Mouse (Mus musculus): ENCODE measurements around the gene Krtap5-5. TPM values are rescaled to one million over a fixed set of nuclear protein-coding genes. Genes with fewer than 3 reads are reported as not detected.
"Not testable (repeated sequence)": the region's sequence is repeated elsewhere in the genome, so short reads cannot be mapped to it uniquely, and the experiment has no call there.

The Krtap5-5 gene
- polyA plus RNA-seq (2015; fragmentation: Nextera tagmentation; extraction: Ambion mirVana), result not detected in 2 replicates

DNA sequence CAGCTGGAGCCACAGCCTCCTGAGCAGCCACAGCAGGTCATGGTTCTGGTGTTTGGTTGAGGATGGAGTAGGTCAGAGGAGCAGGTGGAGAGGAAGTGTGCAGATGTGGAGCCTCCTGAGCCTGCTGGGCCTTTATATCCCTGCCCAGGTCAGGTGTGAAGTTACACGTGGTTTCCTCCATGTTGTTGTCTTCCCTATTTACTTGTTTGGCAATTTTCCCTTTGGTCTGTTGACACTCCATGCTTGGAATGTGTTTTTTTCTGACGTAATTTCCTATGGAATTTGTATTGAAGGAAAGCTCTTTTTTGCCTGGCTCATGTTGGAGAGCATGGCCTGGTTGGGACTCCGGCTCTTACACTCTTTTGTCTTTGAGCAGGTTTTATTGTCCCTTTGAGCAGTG is at the start of gene Krtap5-5:
Gene Krtap5-5, minus strand, starts transcription at position 101 of the 400 bp plus-strand sequence.
- not testable (repeated sequence) for H3K4me3 ChIP-seq (replicated peaks); H3K27me3 ChIP-seq; H3K9me3 ChIP-seq (replicated peaks); H3K27ac ChIP-seq (replicated peaks); H3K36me3 ChIP-seq (replicated peaks); H3K4me2 ChIP-seq; H3K4me1 ChIP-seq (replicated peaks); ATAC-seq (ENCODE audit: insufficient read depth); H3K9ac ChIP-seq
- 39% methylated on average over 3 of the region's 3 CpGs for WGBS (ENCODE audit: insufficient replicate concordance)

DNA sequence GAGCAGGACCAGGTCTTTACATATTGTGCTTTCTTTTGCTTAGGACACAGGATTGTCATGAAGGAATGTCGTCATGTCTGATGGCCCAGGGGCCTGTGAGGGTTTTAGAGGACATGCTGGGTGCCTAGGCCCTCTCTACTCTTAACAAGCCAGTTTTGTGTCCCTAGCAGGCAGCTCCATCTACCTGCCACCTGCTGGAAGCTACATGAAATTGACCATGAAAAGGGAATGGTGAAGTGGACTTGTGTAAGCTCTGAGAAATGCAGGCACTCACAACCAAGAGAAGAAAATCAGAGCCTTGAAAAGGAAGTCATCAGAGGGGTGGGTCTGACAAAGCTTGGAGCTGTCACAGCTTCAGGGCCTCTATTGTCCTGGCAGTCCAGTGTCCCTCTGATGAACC is 49.5 kb upstream of the Krtap5-5 start:
- H3K36me3 ChIP-seq (replicated peaks); H3K9me3 ChIP-seq (replicated peaks); H3K4me1 ChIP-seq (replicated peaks); H3K4me3 ChIP-seq (replicated peaks); H3K9ac ChIP-seq; ATAC-seq (ENCODE audit: insufficient read depth); H3K27ac ChIP-seq (replicated peaks); H3K4me2 ChIP-seq: not testable (repeated sequence)
- 59% methylated on average over 1 of the region's 1 CpGs for WGBS (ENCODE audit: insufficient replicate concordance)
- peaks cover 36% of the 10 kb centered on the region for H3K27me3 ChIP-seq

DNA sequence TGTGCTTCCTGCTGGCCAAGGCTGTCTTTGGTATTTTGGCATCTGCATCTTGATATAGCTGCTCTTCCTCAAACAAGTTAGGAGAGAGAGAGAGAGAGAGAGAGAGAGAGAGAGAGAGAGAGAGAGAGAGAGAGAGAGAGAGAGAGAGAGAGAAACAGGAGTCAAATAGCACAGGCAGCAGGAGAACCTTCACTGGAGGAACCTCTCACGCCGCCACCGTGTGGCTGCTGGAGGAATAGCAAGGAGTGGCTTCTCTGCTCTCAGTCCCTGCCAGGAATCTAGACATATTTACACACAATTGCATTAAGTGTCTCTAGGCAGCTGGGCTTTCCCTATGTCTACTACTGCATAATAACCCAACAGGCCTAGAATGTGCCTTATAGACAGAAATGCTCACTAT is 48.4 kb upstream of the Krtap5-5 start:
- peaks cover 25% of the 10 kb centered on the region for H3K27me3 ChIP-seq
- H3K9ac ChIP-seq; H3K27ac ChIP-seq (replicated peaks); H3K4me1 ChIP-seq (replicated peaks); H3K36me3 ChIP-seq (replicated peaks); ATAC-seq (ENCODE audit: insufficient read depth); H3K9me3 ChIP-seq (replicated peaks); H3K4me2 ChIP-seq; H3K4me3 ChIP-seq (replicated peaks): not testable (repeated sequence)
- 0% methylated on average over 3 of the region's 3 CpGs for WGBS (ENCODE audit: insufficient replicate concordance)

DNA sequence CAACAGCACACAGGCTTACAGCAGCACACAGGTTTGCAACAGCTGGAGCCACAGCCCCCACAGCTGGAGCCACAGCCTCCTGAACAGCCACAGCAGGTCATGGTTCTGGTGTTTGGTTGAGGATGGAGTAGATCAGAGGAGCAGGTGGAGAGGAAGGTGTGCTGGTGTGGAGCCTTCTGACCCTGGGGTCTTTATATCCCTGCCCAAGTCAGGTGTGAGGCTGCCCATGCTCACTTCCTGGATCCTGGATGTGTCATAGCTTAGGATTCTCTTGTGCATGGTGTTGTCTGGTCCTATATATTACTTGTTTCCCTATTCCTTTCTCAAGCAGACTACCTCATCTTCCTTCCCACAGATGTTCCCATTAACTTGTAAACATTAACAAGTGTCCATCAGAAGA is 44.5 kb upstream of the Krtap5-5 start, which contains the start of gene Gm4559:
Gene Gm4559, minus strand, starts transcription at position 101 of the 400 bp plus-strand sequence.
- not testable (repeated sequence) for H3K36me3 ChIP-seq (replicated peaks); H3K4me1 ChIP-seq (replicated peaks); H3K4me3 ChIP-seq (replicated peaks); ATAC-seq (ENCODE audit: insufficient read depth); H3K4me2 ChIP-seq; H3K27me3 ChIP-seq; H3K9ac ChIP-seq; H3K9me3 ChIP-seq (replicated peaks); H3K27ac ChIP-seq (replicated peaks)

DNA sequence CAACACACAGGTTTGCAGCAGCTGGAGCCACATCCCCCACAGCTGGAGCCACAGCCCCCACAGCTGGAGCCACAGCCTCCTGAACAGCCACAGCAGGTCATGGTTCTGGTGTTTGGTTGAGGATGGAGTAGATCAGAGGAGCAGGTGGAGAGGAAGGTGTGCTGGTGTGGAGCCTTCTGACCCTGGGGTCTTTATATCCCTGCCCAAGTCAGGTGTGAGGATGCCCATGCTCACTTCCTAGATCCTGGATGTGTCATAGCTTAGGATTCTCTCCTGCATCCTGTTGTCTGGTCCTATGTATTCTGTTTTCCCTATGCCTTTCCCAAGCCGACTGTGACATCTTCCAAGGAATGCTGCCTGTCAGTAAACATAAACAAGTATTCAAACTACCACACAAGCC is 28.5 kb upstream of the Krtap5-5 start, which contains the start of gene Gm2431:
Gene Gm2431, minus strand, starts transcription at position 101 of the 400 bp plus-strand sequence.
- not testable (repeated sequence) for H3K9ac ChIP-seq; H3K27me3 ChIP-seq; H3K4me1 ChIP-seq (replicated peaks); H3K36me3 ChIP-seq (replicated peaks); H3K9me3 ChIP-seq (replicated peaks); H3K4me2 ChIP-seq; ATAC-seq (ENCODE audit: insufficient read depth); H3K27ac ChIP-seq (replicated peaks); H3K4me3 ChIP-seq (replicated peaks)
- 32% methylated on average over 1 of the region's 1 CpGs for WGBS (ENCODE audit: insufficient replicate concordance)

DNA sequence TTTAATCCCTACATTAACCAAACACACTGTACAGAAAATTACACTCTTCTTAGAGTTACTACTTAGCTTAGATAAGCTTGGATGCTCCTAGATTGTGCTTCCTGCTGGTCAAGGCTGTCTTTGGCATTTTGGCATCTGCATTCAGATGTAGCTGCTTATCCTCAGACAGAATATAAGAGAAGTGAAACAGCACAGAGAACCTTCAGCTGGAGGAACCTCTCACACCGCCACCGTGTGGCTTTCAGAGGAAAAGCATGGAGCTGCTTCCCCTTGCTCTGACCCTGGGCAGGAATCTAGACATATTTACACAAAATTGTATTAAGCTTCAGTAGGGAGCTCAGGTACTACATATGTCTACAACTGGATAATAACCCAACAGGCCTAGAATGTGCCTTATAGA is 25.7 kb upstream of the Krtap5-5 start:
- no peaks in the 10 kb centered on the region for H3K9me3 ChIP-seq (replicated peaks)
- H3K36me3 ChIP-seq (replicated peaks), result no peaks in the 10 kb centered on the region
- no peak overlapping the region for H3K4me3 ChIP-seq (replicated peaks)
- 2% methylated on average over 2 of the region's 2 CpGs for WGBS (ENCODE audit: insufficient replicate concordance)
- H3K9ac ChIP-seq, result no peak overlapping the region
- no peak overlapping the region for H3K27ac ChIP-seq (replicated peaks)
- no peaks in the 10 kb centered on the region for H3K4me1 ChIP-seq (replicated peaks)
- 0 out of 2 replicates have a peak, but pooled peaks cover 3% of the 10 kb centered on the region for H3K27me3 ChIP-seq
- H3K4me2 ChIP-seq, result no peak overlapping the region
- ATAC-seq (ENCODE audit: insufficient read depth), result no peak

DNA sequence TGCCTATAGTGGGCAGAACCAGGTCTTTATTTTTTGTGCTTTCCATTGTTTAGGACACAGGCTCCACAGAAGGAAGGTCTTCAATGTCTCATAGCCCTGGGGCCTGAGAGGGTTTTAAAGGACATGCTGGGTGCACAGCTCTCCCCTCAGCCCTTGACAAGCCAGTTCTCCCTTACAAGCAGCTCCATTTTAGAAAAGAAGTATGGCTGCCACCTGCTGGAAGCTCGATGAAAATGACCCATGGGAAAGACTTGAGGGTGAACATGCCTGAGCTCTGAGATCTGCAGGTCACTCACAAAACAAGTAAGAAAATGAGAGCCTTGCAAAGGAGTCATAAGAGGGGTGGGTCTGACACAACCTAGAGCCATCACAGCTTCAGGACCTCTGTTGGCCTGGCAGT is 20.1 kb upstream of the Krtap5-5 start:
- Histone ChIP-seq H3K4me2 (no peak overlapping the region), H3K4me3 (replicated peaks) (no peak overlapping the region), H3K27me3 (0 out of 2 replicates have a peak, but pooled peaks cover 3% of the 10 kb centered on the region), H3K9me3 (replicated peaks) (no peaks in the 10 kb centered on the region), H3K36me3 (replicated peaks) (no peaks in the 10 kb centered on the region), H3K9ac (no peak overlapping the region), H3K4me1 (replicated peaks) (no peaks in the 10 kb centered on the region), H3K27ac (replicated peaks) (no peak overlapping the region)
- ATAC-seq (ENCODE audit: insufficient read depth), result no peak
- WGBS (ENCODE audit: insufficient replicate concordance), result 0% methylated on average over 1 of the region's 1 CpGs

DNA sequence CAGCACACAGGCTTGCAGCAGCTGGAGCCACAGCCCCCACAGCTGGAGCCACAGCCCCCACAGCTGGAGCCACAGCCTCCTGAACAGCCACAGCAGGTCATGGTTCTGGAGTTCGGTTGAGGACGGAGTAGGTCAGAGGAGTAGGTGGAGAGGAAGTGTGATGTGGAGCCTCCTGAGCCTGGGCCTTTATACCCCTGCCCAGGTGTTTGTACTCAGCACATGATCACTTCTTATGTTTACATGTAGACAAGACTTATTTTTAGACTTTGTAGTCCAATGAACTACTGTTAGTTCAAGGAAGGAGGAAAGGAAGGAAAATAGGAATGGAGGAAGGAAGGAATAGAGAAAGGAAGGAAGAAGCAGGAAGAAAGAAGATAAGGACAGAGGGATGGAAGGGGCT is 11.2 kb upstream of the Krtap5-5 start, which contains the start of gene Gm40460:
Gene Gm40460, minus strand, starts transcription at position 101 of the 400 bp plus-strand sequence.
- no peak within 1 kb of the TSS for H3K4me2 ChIP-seq
- WGBS (ENCODE audit: insufficient replicate concordance), result 16% methylated on average over 2 of the region's 2 CpGs
- H3K9ac ChIP-seq, result no peak within 1 kb of the TSS
- H3K27me3 ChIP-seq, result no peaks in the 10 kb centered on the region
- H3K36me3 ChIP-seq (replicated peaks), result no peaks in the 10 kb centered on the region
- no peak within 1 kb of the TSS for H3K4me3 ChIP-seq (replicated peaks)
- H3K27ac ChIP-seq (replicated peaks), result no peak within 1 kb of the TSS
- H3K9me3 ChIP-seq (replicated peaks), result no peaks in the 10 kb centered on the region; the same call in 1 of the 2 replicates
- no peaks in the 10 kb centered on the region for H3K4me1 ChIP-seq (replicated peaks)
- no peak for ATAC-seq (ENCODE audit: insufficient read depth)

DNA sequence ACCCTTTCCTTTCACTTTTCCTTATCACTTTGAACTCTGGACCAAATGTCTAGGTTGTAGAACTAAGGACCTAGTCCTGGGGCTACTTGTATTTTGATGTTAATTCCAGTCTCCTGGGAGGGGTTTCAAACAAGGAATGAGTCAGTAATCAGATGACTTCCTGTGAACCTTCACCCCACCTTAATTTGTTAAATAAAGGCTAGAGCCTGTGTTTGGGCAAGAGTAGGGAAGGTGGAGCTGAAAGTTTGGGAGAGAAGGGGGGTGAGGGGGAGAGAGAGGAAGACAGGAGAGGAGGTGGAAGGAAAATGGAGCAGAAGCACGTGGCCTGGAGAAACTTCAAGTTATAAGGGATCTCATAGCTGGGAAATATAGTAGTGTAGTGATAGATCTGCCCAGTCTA is 1.8 kb upstream of the Krtap5-5 start:
- H3K27me3 ChIP-seq, result no peaks in the 10 kb centered on the region
- H3K36me3 ChIP-seq (replicated peaks), result no peaks in the 10 kb centered on the region
- H3K4me1 ChIP-seq (replicated peaks), result no peaks in the 10 kb centered on the region
- no peaks in the 10 kb centered on the region; the same call in 1 of the 2 replicates for H3K9me3 ChIP-seq (replicated peaks)
- no peak for ATAC-seq (ENCODE audit: insufficient read depth)
- no peak overlapping the region for H3K4me3 ChIP-seq (replicated peaks)
- H3K9ac ChIP-seq, result no peak overlapping the region
- H3K4me2 ChIP-seq, result no peak overlapping the region
- 20% methylated on average over 1 of the region's 1 CpGs for WGBS (ENCODE audit: insufficient replicate concordance)
- no peak overlapping the region for H3K27ac ChIP-seq (replicated peaks)

DNA sequence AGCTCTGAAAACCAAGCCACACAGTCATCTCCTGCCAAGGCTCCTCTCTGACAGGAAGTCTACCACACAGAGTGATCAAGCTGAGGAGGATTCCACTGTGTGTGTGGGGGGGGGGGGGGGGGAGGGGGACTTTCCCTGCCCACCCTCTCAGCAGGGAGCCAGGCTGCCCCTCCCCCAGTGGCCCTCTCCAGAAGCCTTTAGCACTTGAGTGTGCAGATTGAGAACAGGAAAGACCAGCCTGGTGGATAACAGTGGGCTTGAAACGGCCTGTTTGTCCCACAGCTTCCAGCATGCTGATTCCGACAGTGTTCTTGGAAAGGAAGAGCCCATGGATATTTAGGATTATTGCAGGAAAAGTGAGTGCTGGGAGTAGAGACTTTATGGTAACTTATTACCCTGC is 5.3 kb downstream of the Krtap5-5 start:
- Histone ChIP-seq H3K27ac (replicated peaks) (no peak overlapping the region), H3K4me2 (no peak overlapping the region), H3K36me3 (replicated peaks) (no peaks in the 10 kb centered on the region), H3K4me3 (replicated peaks) (no peak overlapping the region), H3K9ac (no peak overlapping the region), H3K27me3 (no peaks in the 10 kb centered on the region), H3K4me1 (replicated peaks) (no peaks in the 10 kb centered on the region), H3K9me3 (replicated peaks) (no peaks in the 10 kb centered on the region)
- ATAC-seq (ENCODE audit: insufficient read depth), result no peak
- WGBS (ENCODE audit: insufficient replicate concordance), result 33% methylated on average over 2 of the region's 2 CpGs

DNA sequence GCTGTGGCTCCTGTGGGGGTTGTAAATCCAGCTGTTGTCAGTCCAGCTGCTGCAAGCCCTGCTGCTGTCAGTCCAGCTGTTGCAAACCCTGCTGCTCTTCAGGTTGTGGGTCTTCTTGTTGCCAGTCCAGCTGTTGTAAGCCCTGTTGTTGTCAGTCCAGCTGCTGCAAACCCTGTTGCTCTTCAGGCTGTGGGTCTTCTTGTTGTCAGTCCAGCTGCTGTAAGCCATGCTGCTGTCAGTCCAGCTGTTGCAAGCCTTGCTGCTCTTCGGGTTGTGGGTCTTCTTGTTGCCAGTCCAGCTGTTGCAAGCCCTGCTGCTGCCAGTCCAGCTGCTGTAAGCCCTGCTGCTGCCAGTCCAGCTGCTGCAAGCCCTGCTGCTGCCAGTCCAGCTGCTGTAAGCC is 17.6 kb downstream of the Krtap5-5 start:
- not testable (repeated sequence) for H3K27ac ChIP-seq (replicated peaks); H3K4me2 ChIP-seq; H3K36me3 ChIP-seq (replicated peaks); H3K27me3 ChIP-seq; H3K9ac ChIP-seq; H3K4me1 ChIP-seq (replicated peaks); ATAC-seq (ENCODE audit: insufficient read depth); H3K9me3 ChIP-seq (replicated peaks); H3K4me3 ChIP-seq (replicated peaks)
- 5% methylated on average over 1 of the region's 1 CpGs for WGBS (ENCODE audit: insufficient replicate concordance)

DNA sequence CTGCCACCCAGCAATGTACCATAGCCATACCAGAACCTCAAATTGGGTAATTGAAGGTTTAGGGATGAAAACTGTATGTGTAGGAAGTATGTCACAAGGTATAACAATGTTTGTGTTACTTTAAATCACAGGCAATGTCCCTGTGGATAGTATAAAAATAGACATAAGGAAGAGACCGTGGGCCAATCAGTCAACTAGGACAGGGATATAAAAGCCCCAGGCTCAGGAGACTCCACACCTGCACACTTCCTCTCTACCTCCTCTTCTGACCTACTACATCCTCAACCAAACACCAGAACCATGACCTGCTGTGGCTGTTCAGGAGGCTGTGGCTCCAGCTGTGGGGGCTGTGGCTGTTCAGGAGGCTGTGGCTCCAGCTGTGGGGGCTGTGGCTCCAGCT is 18.2 kb downstream of the Krtap5-5 start, which contains the start of gene Gm7579:
Gene Gm7579, plus strand, starts transcription at position 301 of the 400 bp plus-strand sequence.
- H3K9me3 ChIP-seq (replicated peaks), result no peaks in the 10 kb centered on the region
- H3K27ac ChIP-seq (replicated peaks), result no peak within 1 kb of the TSS
- no peak within 1 kb of the TSS for H3K9ac ChIP-seq
- no peaks in the 10 kb centered on the region for H3K27me3 ChIP-seq
- no peak within 1 kb of the TSS for H3K4me3 ChIP-seq (replicated peaks)
- H3K4me2 ChIP-seq, result no peak within 1 kb of the TSS
- 47% methylated on average over 1 of the region's 1 CpGs for whole genome bisulfite sequencing (ENCODE audit: insufficient replicate concordance)
- no peaks in the 10 kb centered on the region for H3K4me1 ChIP-seq (replicated peaks)
- ATAC-seq (ENCODE audit: insufficient read depth), result no peak
- H3K36me3 ChIP-seq (replicated peaks), result no peaks in the 10 kb centered on the region

All from liver, embryonic 15.5 days (tissue).